Mouse (Mus musculus) myocyte (in vitro differentiated cells): Measurements from ENCODE around the gene Mettl15.

ENCODE experiments used
- CEBPB ChIP-seq: IDR thresholded peaks from 2 replicates; pipeline ENCODE4 v1.6.1; 2011; ENCODE audit warnings: mild to moderate bottlenecking, moderate library complexity; ENCODE audit not compliant: poor library complexity, insufficient read depth, severe bottlenecking
- E2F4 ChIP-seq: IDR thresholded peaks from one replicate; pipeline ENCODE4 v1.6.1; 2011; ENCODE audit warnings: mild to moderate bottlenecking, control low read depth, moderate library complexity; ENCODE audit not compliant: insufficient read depth
- MAX ChIP-seq: IDR thresholded peaks from one replicate; pipeline ENCODE4 v1.6.1; 2011; ENCODE audit warnings: low read depth, mild to moderate bottlenecking, control low read depth
- MYOD1 ChIP-seq, 3 experiments: IDR thresholded peaks; one replicate each; pipeline ENCODE4 v1.6.1; 2011; ENCODE audit warnings: control low read depth in 2 of 3, low read depth in 2 of 3, mild to moderate bottlenecking in 2 of 3, moderate library complexity in 1 of 3; ENCODE audit not compliant: insufficient read length in 2 of 3, control insufficient read depth in 1 of 3
- MYOG ChIP-seq, 3 experiments: IDR thresholded peaks; one replicate each; pipeline ENCODE4 v1.6.1; 2011; ENCODE audit warnings: control low read depth in 2 of 3, low read depth in 2 of 3, mild to moderate bottlenecking in 2 of 3; ENCODE audit not compliant: insufficient read length in 2 of 3, control insufficient read depth in 1 of 3, insufficient read depth in 1 of 3
- POLR2A ChIP-seq: IDR thresholded peaks from one replicate; pipeline ENCODE4 v1.6.1; 2011; ENCODE audit warnings: low read depth, mild to moderate bottlenecking, control low read depth, moderate library complexity; ENCODE audit not compliant: insufficient read length
- POLR2AphosphoS2 ChIP-seq: IDR thresholded peaks from one replicate; pipeline ENCODE4 v1.6.1; 2011; ENCODE audit warnings: low read depth, control low read depth; ENCODE audit not compliant: insufficient read length
- SRF ChIP-seq: IDR thresholded peaks from one replicate; pipeline ENCODE4 v1.6.1; 2011; ENCODE audit warnings: low read depth; ENCODE audit not compliant: control insufficient read depth, insufficient read length
- TCF12 ChIP-seq: IDR thresholded peaks from one replicate; pipeline ENCODE4 v1.6.1; 2011; ENCODE audit warnings: mild to moderate bottlenecking, control low read depth; ENCODE audit not compliant: poor library complexity, insufficient read depth, severe bottlenecking
- TCF3 ChIP-seq: IDR thresholded peaks from one replicate; pipeline ENCODE4 v1.6.1; 2011; ENCODE audit warnings: low read depth, control low read depth; ENCODE audit not compliant: insufficient read length
- USF1 ChIP-seq: IDR thresholded peaks from one replicate; pipeline ENCODE4 v1.6.1; 2011; ENCODE audit warnings: low read depth, mild to moderate bottlenecking, control low read depth, moderate library complexity

DNA sequence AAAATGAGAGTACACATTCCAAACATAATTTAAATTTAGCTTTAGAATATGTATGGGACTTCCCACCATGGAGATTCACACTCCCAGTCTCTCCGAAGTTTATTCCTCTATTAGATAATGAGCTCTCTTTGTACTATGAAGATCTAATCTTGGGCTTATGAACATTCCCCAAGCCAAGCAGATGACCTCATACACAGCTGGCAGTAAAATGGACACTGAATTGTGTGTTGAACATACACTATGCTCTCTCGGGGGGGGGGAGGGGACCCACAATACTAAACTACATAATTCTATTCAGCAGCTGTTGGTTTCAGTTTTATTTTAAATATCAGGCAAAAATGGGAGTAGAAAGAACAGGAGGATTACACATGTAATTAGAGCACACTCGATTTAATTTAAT is 97.6 kb downstream of the Mettl15 start:
- TF ChIP-seq POLR2A (no peak), POLR2AphosphoS2 (no peak), MYOG (IDR thresholded peaks at IDR 0.05; ENCODE audit: control insufficient read depth in 1 of 3, insufficient read depth in 1 of 3, insufficient read length in 2 of 3, low read depth in 2 of 3) (no peak), USF1 (no peak), CEBPB (no peak), TCF3 (no peak), TCF12 (no peak), MAX (no peak), MYOD1 (IDR thresholded peaks at IDR 0.05; ENCODE audit: control insufficient read depth in 1 of 3, insufficient read length in 2 of 3, low read depth in 2 of 3) (no peak), SRF (no peak), E2F4 (no peak)
